Mouse (Mus musculus): Measurements from ENCODE around the gene Tmem255b.

The Tmem255b gene

GRCm38 (mm10) chr8:13516728-13517127 is 81.7 kb downstream of the Tmem255b start:
- in situ Hi-C loops (cut with MboI; ENCODE audit: unreplicated experiment in 2 of 2) = no loop called here

GRCm38 (mm10) chr8:13517284-13517781 is 82.3 kb downstream of the Tmem255b start:
- in situ Hi-C loops (cut with MboI; ENCODE audit: unreplicated experiment in 2 of 2) = no loop called here
